In genomic region chr4:34616146-34616545, GRCm38 (mm10) we compare ENCODE assay signal across 7 mouse cellular contexts. TPM values are rescaled to one million over a fixed set of nuclear protein-coding genes. Genes with fewer than 3 reads are reported as not detected.
A peak's percentile ranks its signal among the peaks of the same experiment; 100 is the strongest.
DNase-seq lines count a peak whose midpoint lies in the region; ATAC-seq and TF ChIP-seq lines count a peak whose summit lies in the region.

No protein-coding gene starts in this region.

- peak overlapping the region; percentile 89 for H3K9ac ChIP-seq in neural tube, embryonic 11.5 days (ENCODE audit: low read length)
- H3K9ac ChIP-seq in forebrain, postnatal 0 days = peak overlapping the region; percentile 85; the same call in 1 of the 2 replicates
- peak overlapping the region; percentile 87 for H3K9ac ChIP-seq in liver, embryonic 12.5 days

- TF ChIP-seq CTCF in forebrain, postnatal 0 days (IDR thresholded peaks at IDR 0.05; ENCODE audit: low read depth) = no peak

- H3K4me1 ChIP-seq in neural tube, embryonic 11.5 days (ENCODE audit: control insufficient read depth, insufficient read depth, low read length) = peaks cover 15% of the 10 kb centered on the region
- H3K4me1 ChIP-seq in forebrain, postnatal 0 days (ENCODE audit: insufficient read depth) = peaks cover 16% of the 10 kb centered on the region
- H3K4me1 ChIP-seq in liver, embryonic 12.5 days = peaks cover 34% of the 10 kb centered on the region

- H3K27me3 ChIP-seq in neural tube, embryonic 11.5 days (ENCODE audit: control insufficient read depth, insufficient read depth, low read length) = no peaks in the 10 kb centered on the region
- H3K27me3 ChIP-seq in forebrain, postnatal 0 days (ENCODE audit: insufficient read depth, low read length) = no peaks in the 10 kb centered on the region
- no peaks in the 10 kb centered on the region for H3K27me3 ChIP-seq in liver, embryonic 12.5 days (replicated peaks)

- H3K9me3 ChIP-seq in neural tube, embryonic 11.5 days (ENCODE audit: control insufficient read depth, low read length) = no peaks in the 10 kb centered on the region
- H3K9me3 ChIP-seq in forebrain, postnatal 0 days (ENCODE audit: low read length) = no peaks in the 10 kb centered on the region
- H3K9me3 ChIP-seq in liver, embryonic 12.5 days (replicated peaks) = no peaks in the 10 kb centered on the region

- ATAC-seq in neural tube, embryonic 11.5 days (ENCODE audit: insufficient read depth, low FRiP score, low TSS enrichment) = no peak
- ATAC-seq in forebrain, postnatal 0 days = no peak
- ATAC-seq in liver, embryonic 12.5 days = no peak

- 52% methylated on average over 8 of the region's 8 CpGs for WGBS in neural tube, embryonic 11.5 days
- 39% methylated on average over 8 of the region's 8 CpGs for WGBS in forebrain, postnatal 0 days
- WGBS in liver, embryonic 12.5 days (ENCODE audit: insufficient replicate concordance) = 60% methylated on average over 8 of the region's 8 CpGs

- H3K4me3 ChIP-seq in neural tube, embryonic 11.5 days (ENCODE audit: low read depth, low read length) = no peak overlapping the region; the same call in 1 of the 2 replicates
- 0 out of 2 replicates have a peak overlapping the region, but pooled peaks have one; percentile 87 for H3K4me3 ChIP-seq in forebrain, postnatal 0 days (ENCODE audit: low read depth, low read length)
- H3K4me3 ChIP-seq in liver, embryonic 12.5 days = peak overlapping the region; percentile 75

- H3K27ac ChIP-seq in neural tube, embryonic 11.5 days (ENCODE audit: low read depth, low read length) = no peak overlapping the region
- no peak overlapping the region; the same call in 1 of the 2 replicates for H3K27ac ChIP-seq in forebrain, postnatal 0 days (ENCODE audit: low read depth, low read length)
- H3K27ac ChIP-seq in liver, embryonic 12.5 days = no peak overlapping the region

- peak overlapping the region; percentile 71 for H3K4me2 ChIP-seq in neural tube, embryonic 11.5 days (ENCODE audit: low read depth)
- H3K4me2 ChIP-seq in forebrain, postnatal 0 days (ENCODE audit: low read depth) = peak overlapping the region; percentile 90
- H3K4me2 ChIP-seq in liver, embryonic 12.5 days = peak overlapping the region; percentile 85

- H3K36me3 ChIP-seq in neural tube, embryonic 11.5 days (ENCODE audit: control insufficient read depth, insufficient read depth, low read length) = no peaks in the 10 kb centered on the region
- 0 out of 2 replicates have a peak, but pooled peaks cover 3% of the 10 kb centered on the region for H3K36me3 ChIP-seq in forebrain, postnatal 0 days (ENCODE audit: insufficient read depth)
- H3K36me3 ChIP-seq in liver, embryonic 12.5 days = peaks cover 10% of the 10 kb centered on the region

- DNase-seq in neural tube, embryonic 11.5 days (ENCODE audit: low spot score) = no peak
- no peak for DNase-seq in neural tube, embryonic 10.5 days (ENCODE audit: extremely low spot score, low spot score)
- DNase-seq in forebrain, postnatal 0 days = no peak
- DNase-seq in adrenal gland, postnatal 36 days = no peak
- DNase-seq in testis, postnatal 10 days (ENCODE audit: low spot score) = no peak
- no peak for DNase-seq in cerebellum, postnatal 36 days

RNA-seq across cellular contexts. Expression of gene Rars2, which starts 1.4 kb away (rescaled TPM):
- 65.7 and 67.7 TPM in 2 replicates for polyA plus RNA-seq in neural tube, embryonic 11.5 days (2014; fragmentation: Nextera tagmentation; extraction: Ambion mirVana)
- total RNA-seq in forebrain, postnatal 0 days (2014; rRNA removed) = 28.7 and 30.5 TPM in 2 replicates
- polyA plus RNA-seq in forebrain, postnatal 0 days (2015; fragmentation: Nextera tagmentation; extraction: Ambion mirVana) = 42.4 and 48.8 TPM in 2 replicates
- 50.9 and 51.3 TPM in 2 replicates for polyA plus RNA-seq in liver, embryonic 12.5 days (2016; fragmentation: Nextera tagmentation; extraction: Ambion mirVana)
- total RNA-seq in adrenal gland, postnatal 36 days (2021) = 10 to 100 TPM; 38.7 to 39.3 TPM

RNA-seq across cellular contexts. Expression of gene Orc3, which starts 1.4 kb away (rescaled TPM):
- polyA plus RNA-seq in neural tube, embryonic 11.5 days (2014; fragmentation: Nextera tagmentation; extraction: Ambion mirVana) = 109 and 112 TPM in 2 replicates
- total RNA-seq in forebrain, postnatal 0 days (2014; rRNA removed) = 82.4 and 88.0 TPM in 2 replicates
- 66.6 and 68.0 TPM in 2 replicates for polyA plus RNA-seq in forebrain, postnatal 0 days (2015; fragmentation: Nextera tagmentation; extraction: Ambion mirVana)
- 73.0 and 75.2 TPM in 2 replicates for polyA plus RNA-seq in liver, embryonic 12.5 days (2016; fragmentation: Nextera tagmentation; extraction: Ambion mirVana)
- 10 to 100 TPM; 58.0 to 61.2 TPM for total RNA-seq in adrenal gland, postnatal 36 days (2021)
